Comparison of ENCODE assay signal across 8 mouse cellular contexts in the genomic region with DNA sequence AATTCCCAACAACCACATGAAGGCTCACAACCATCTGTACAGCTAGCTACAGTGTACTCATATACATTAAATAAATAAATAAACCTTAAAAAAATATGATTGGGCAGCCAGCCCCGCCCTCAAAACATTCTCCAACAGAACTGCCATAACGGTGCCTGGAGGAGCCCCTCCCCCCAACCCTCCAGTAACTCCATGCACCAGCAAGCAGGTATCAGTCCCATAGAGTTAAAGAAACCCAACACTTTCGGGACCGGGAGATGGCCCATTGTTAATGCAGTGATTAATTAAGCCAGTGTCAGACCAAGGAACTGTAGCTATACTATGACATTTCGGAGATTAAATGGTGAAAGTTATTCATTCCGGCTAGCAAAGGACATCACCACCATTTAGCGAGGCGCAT. TPM values are rescaled to one million over a fixed set of nuclear protein-coding genes. Genes with fewer than 3 reads are reported as not detected.
DNase-seq lines count a peak whose midpoint lies in the region; ATAC-seq and TF ChIP-seq lines count a peak whose summit lies in the region.

No protein-coding gene starts in this region.

- H3K27ac ChIP-seq in testis, adult 2 months (ENCODE audit: control insufficient read depth, insufficient read depth, low read depth, low read length), result peak overlapping the region; percentile 81
- peak overlapping the region; percentile 87; the same call in 1 of the 2 replicates for H3K27ac ChIP-seq in limb, embryonic 13.5 days
- H3K27ac ChIP-seq in stomach, embryonic 16.5 days (ENCODE audit: low read length), result no peak overlapping the region

- ATAC-seq in limb, embryonic 13.5 days (ENCODE audit: low FRiP score, low read depth), result no peak; the same call in 1 of the 2 replicates
- no peak for ATAC-seq in stomach, embryonic 16.5 days (ENCODE audit: insufficient read depth, low FRiP score)

- no peaks in the 10 kb centered on the region for H3K9me3 ChIP-seq in limb, embryonic 13.5 days
- no peaks in the 10 kb centered on the region for H3K9me3 ChIP-seq in stomach, embryonic 16.5 days (replicated peaks; ENCODE audit: control insufficient read depth, low read length)

- peaks cover 14% of the 10 kb centered on the region for H3K4me1 ChIP-seq in testis, adult 2 months (ENCODE audit: control insufficient read depth, insufficient read depth, low read length)
- H3K4me1 ChIP-seq in limb, embryonic 13.5 days, result peaks cover 9% of the 10 kb centered on the region
- peaks cover 13% of the 10 kb centered on the region; the same call in 1 of the 2 replicates for H3K4me1 ChIP-seq in stomach, embryonic 16.5 days (ENCODE audit: control insufficient read depth, insufficient read depth, low read length)

- H3K27me3 ChIP-seq in testis, adult 2 months (ENCODE audit: control insufficient read depth, insufficient read depth, low read length), result no peaks in the 10 kb centered on the region
- H3K27me3 ChIP-seq in limb, embryonic 13.5 days, result no peaks in the 10 kb centered on the region
- H3K27me3 ChIP-seq in stomach, embryonic 16.5 days (ENCODE audit: control insufficient read depth, insufficient read depth, low read length), result no peaks in the 10 kb centered on the region

- peak overlapping the region; percentile 95 for H3K4me3 ChIP-seq in testis, adult 2 months (ENCODE audit: control insufficient read depth, low read depth, low read length)
- peak overlapping the region; percentile 96 for H3K4me3 ChIP-seq in limb, embryonic 13.5 days
- peak overlapping the region; percentile 100 for H3K4me3 ChIP-seq in stomach, embryonic 16.5 days (replicated peaks; ENCODE audit: low read length)

- peak; percentile 62 for DNase-seq in cerebellum, adult 9-10 months
- DNase-seq in cerebellum, postnatal 4 days (ENCODE audit: low spot score in 2 of 2), result no peak
- DNase-seq in testis, postnatal 14 days (ENCODE audit: low spot score), result no peak
- DNase-seq in urinary bladder, postnatal 4 days (ENCODE audit: low spot score in 2 of 2), result no peak
- no peak for DNase-seq in retina, embryonic 14.5 days (ENCODE audit: low spot score)

- H3K9ac ChIP-seq in limb, embryonic 13.5 days, result peak overlapping the region; percentile 89
- H3K9ac ChIP-seq in stomach, embryonic 16.5 days (ENCODE audit: low read length), result peak overlapping the region; percentile 92

- H3K4me2 ChIP-seq in limb, embryonic 13.5 days (replicated peaks), result peak overlapping the region; percentile 67
- peak overlapping the region; percentile 85 for H3K4me2 ChIP-seq in stomach, embryonic 16.5 days (ENCODE audit: low read depth, low read length)

- TF ChIP-seq POLR2A in testis, adult 2 months (IDR thresholded peaks at IDR 0.05; ENCODE audit: control insufficient read depth, low read depth, low read length), result no peak

- peaks cover 1% of the 10 kb centered on the region for H3K36me3 ChIP-seq in testis, adult 2 months (ENCODE audit: control insufficient read depth, insufficient read depth, low read length)
- H3K36me3 ChIP-seq in limb, embryonic 13.5 days, result peaks cover 44% of the 10 kb centered on the region
- H3K36me3 ChIP-seq in stomach, embryonic 16.5 days (ENCODE audit: control insufficient read depth, insufficient read depth, low read length), result peaks cover 13% of the 10 kb centered on the region; the same call in 1 of the 2 replicates

- no peak for TF ChIP-seq CTCF in testis, adult 2 months (IDR thresholded peaks at IDR 0.05; ENCODE audit: control insufficient read depth, insufficient read depth, insufficient replicate concordance, low read depth, low read length)

- 16% methylated on average over 8 of the region's 8 CpGs for WGBS in limb, embryonic 13.5 days
- WGBS in stomach, embryonic 16.5 days, result 11% methylated on average over 8 of the region's 8 CpGs

RNA-seq across cellular contexts. Expression of a gene that starts 1.0 kb away (rescaled TPM):
- polyA plus RNA-seq in testis, adult 2 months (2012; rRNA removed), result 349 and 360 TPM in 2 replicates
- polyA plus RNA-seq in limb, embryonic 13.5 days (2015; fragmentation: Nextera tagmentation; extraction: Ambion mirVana), result 326 and 342 TPM in 2 replicates
- polyA plus RNA-seq in stomach, embryonic 16.5 days (2015; fragmentation: Nextera tagmentation; extraction: Ambion mirVana), result 242 and 272 TPM in 2 replicates

RNA-seq across cellular contexts. Expression of a gene that starts 13.6 kb away (rescaled TPM):
- polyA plus RNA-seq in testis, adult 2 months (2012; rRNA removed), result 17.6 and 20.3 TPM in 2 replicates
- polyA plus RNA-seq in limb, embryonic 13.5 days (2015; fragmentation: Nextera tagmentation; extraction: Ambion mirVana), result 202 and 212 TPM in 2 replicates
- 406 and 433 TPM in 2 replicates for polyA plus RNA-seq in stomach, embryonic 16.5 days (2015; fragmentation: Nextera tagmentation; extraction: Ambion mirVana)

RNA-seq across cellular contexts. Expression of a gene that starts 52.9 kb away (rescaled TPM):
- 3.9 and 4.1 TPM in 2 replicates for polyA plus RNA-seq in testis, adult 2 months (2012; rRNA removed)
- polyA plus RNA-seq in limb, embryonic 13.5 days (2015; fragmentation: Nextera tagmentation; extraction: Ambion mirVana), result 12.0 and 13.6 TPM in 2 replicates
- 12.4 and 12.7 TPM in 2 replicates for polyA plus RNA-seq in stomach, embryonic 16.5 days (2015; fragmentation: Nextera tagmentation; extraction: Ambion mirVana)

RNA-seq across cellular contexts. Expression of a gene that starts 59.6 kb away (rescaled TPM):
- 1,109 and 1,110 TPM in 2 replicates for polyA plus RNA-seq in testis, adult 2 months (2012; rRNA removed)
- polyA plus RNA-seq in limb, embryonic 13.5 days (2015; fragmentation: Nextera tagmentation; extraction: Ambion mirVana), result 52.4 and 54.9 TPM in 2 replicates
- 24.9 and 26.7 TPM in 2 replicates for polyA plus RNA-seq in stomach, embryonic 16.5 days (2015; fragmentation: Nextera tagmentation; extraction: Ambion mirVana)
